Mouse (Mus musculus) fibroblast of lung, adult 2 months (primary cell): Measurements from ENCODE around the gene Wdr47.
A peak's percentile ranks its signal among the peaks of the same experiment; 100 is the strongest.
"Not testable (repeated sequence)": the region's sequence is repeated elsewhere in the genome, so short reads cannot be mapped to it uniquely, and the experiment has no call there.

Source experiments
- DNase-seq: peaks from one replicate; pipeline ENCODE4 v3.0.0-alpha.2; 2011; ENCODE audit warnings: low read depth

The Wdr47 gene

GRCm38 (mm10) chr3:108590786-108591529 lies at the start of gene Wdr47:
Gene Wdr47 (plus strand): TSS chr3:108591279.
- DNase-seq = peak; percentile 84

GRCm38 (mm10) chr3:108542299-108542698 lies 48.8 kb upstream of the Wdr47 start:
- no peak for DNase-seq

- DNase-seq = no peak
Measured at GRCm38 (mm10) chr3:108554111-108554561, 36.9 kb upstream of the Wdr47 start.

- peak; percentile 87 for DNase-seq
Measured at GRCm38 (mm10) chr3:108554587-108555312, 36.3 kb upstream of the Wdr47 start.

- no peak for DNase-seq
Measured at GRCm38 (mm10) chr3:108557888-108558287, 33.2 kb upstream of the Wdr47 start.

GRCm38 (mm10) chr3:108562133-108562730 lies 28.8 kb upstream of the Wdr47 start, which contains the start of gene Tmem167b:
Gene Tmem167b (minus strand): TSS chr3:108562466.
- DNase-seq = peak; percentile 96

- DNase-seq = no peak
Measured at GRCm38 (mm10) chr3:108562777-108563271, 28.3 kb upstream of the Wdr47 start.

GRCm38 (mm10) chr3:108563309-108563708 lies 27.8 kb upstream of the Wdr47 start:
- DNase-seq = peak; percentile 72

GRCm38 (mm10) chr3:108567990-108568877 lies 22.8 kb upstream of the Wdr47 start:
- peak; percentile 59 for DNase-seq

- DNase-seq = not testable (repeated sequence)
Measured at GRCm38 (mm10) chr3:108569636-108570035, 21.4 kb upstream of the Wdr47 start.

- DNase-seq = no peak
Measured at GRCm38 (mm10) chr3:108570813-108571212, 20.3 kb upstream of the Wdr47 start.

- DNase-seq = peak; percentile 88
Measured at GRCm38 (mm10) chr3:108571443-108572294, 19.4 kb upstream of the Wdr47 start, which contains the start of gene Taf13. Gene Taf13 (plus strand): TSS chr3:108571698.

- DNase-seq = no peak
Measured at GRCm38 (mm10) chr3:108572309-108573010, 18.6 kb upstream of the Wdr47 start.

GRCm38 (mm10) chr3:108574018-108574417 lies 17.1 kb upstream of the Wdr47 start:
- no peak for DNase-seq

GRCm38 (mm10) chr3:108584580-108584979 lies 6.5 kb upstream of the Wdr47 start:
- DNase-seq = no peak

GRCm38 (mm10) chr3:108588446-108588845 lies 2.6 kb upstream of the Wdr47 start:
- no peak for DNase-seq

GRCm38 (mm10) chr3:108591530-108592522 lies 747 bp downstream of the Wdr47 start:
- no peak for DNase-seq

- DNase-seq = no peak
Measured at GRCm38 (mm10) chr3:108608906-108609305, 17.8 kb downstream of the Wdr47 start.

- DNase-seq = no peak
Measured at GRCm38 (mm10) chr3:108634761-108635160, 43.7 kb downstream of the Wdr47 start.
